Mouse (Mus musculus): ENCODE results near the gene Eif3b. TPM values are rescaled to one million over a fixed set of nuclear protein-coding genes. Genes with fewer than 3 reads are reported as not detected.
A peak's percentile ranks its signal among the peaks of the same experiment; 100 is the strongest.
"Not testable (repeated sequence)": the region's sequence is repeated elsewhere in the genome, so short reads cannot be mapped to it uniquely, and the experiment has no call there.

Gene Eif3b
- polyA plus RNA-seq, 1 experiment: 74.3 TPM

DNA sequence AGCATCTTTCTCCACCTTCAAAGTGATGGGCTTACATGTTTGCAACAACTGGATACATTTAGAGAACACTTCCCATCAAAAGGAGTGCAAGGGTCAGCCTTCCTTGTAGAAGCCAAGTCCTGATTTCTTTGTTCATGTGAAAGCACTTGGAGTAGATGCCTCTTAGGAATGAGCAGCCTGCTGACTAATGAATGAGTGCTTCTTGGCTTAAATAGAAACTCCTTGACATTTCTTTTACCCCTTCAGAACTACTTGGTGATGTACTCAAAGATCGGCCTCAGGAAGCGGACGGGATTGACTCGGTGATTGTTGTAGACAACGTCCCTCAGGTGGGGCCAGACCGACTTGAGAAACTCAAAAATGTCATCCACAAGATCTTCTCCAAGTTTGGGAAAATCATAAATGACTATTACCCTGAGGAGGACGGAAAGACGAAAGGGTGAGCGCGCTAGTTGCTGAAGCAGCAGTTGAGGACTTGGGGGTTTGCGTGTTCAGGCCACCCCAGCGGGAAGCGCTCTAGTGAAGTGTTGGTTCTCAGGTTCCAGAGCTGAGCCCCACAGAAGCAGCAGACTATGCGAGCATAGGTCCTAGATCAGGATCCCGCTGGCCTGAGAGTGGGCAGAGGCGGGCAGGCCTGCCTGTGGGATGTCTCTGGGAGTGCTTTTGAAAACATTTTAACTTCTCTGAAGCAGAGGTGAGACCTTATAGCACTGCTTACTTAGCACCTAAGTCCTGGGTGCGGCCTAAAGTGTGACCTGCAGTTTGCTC lies 6.1 kb downstream of the Eif3b start:
- Histone ChIP-seq H3K27me3 (ENCODE audit: control insufficient read depth, insufficient read depth, low read length) (no peaks in the 10 kb centered on the region), H3K4me3 (replicated peaks; ENCODE audit: insufficient read depth, low read depth, low read length) (no peak overlapping the region), H3K4me1 (ENCODE audit: control insufficient read depth, insufficient read depth, low read length) (peaks cover 11% of the 10 kb centered on the region), H3K27ac (ENCODE audit: insufficient read depth, low read length) (no peak overlapping the region)
- DNase-seq: no peak
- 94% methylated on average over 17 of the region's 17 CpGs for WGBS
- no peak for TF ChIP-seq CTCF (IDR thresholded peaks at IDR 0.05; ENCODE audit: borderline replicate concordance, insufficient read depth, low read depth, low read length)
- no peak for TF ChIP-seq POLR2A (IDR thresholded peaks at IDR 0.05; ENCODE audit: borderline replicate concordance, insufficient read depth, low read length)

DNA sequence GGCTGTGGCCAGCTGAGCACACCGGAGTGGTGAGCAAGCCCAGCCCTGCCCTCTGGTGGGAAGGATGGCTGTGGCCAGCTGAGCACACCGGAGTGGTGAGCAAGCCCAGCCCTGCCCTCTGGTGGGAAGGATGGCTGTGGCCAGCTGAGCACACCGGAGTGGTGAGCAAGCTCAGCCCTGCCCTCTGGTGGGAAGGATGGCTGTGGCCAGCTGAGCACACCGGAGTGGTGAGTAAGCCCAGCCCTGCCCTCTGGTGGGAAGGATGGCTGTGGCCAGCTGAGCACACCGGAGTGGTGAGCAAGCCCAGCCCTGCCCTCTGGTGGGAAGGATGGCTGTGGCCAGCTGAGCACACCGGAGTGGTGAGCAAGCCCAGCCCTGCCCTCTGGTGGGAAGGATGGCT lies 20.0 kb downstream of the Eif3b start:
- no CpG with 5 or more reads among the region's 6 CpGs for WGBS
- H3K4me3 ChIP-seq (replicated peaks; ENCODE audit: insufficient read depth, low read depth, low read length); H3K27me3 ChIP-seq (ENCODE audit: control insufficient read depth, insufficient read depth, low read length); H3K4me1 ChIP-seq (ENCODE audit: control insufficient read depth, insufficient read depth, low read length); DNase-seq; H3K27ac ChIP-seq (ENCODE audit: insufficient read depth, low read length): not testable (repeated sequence)

DNA sequence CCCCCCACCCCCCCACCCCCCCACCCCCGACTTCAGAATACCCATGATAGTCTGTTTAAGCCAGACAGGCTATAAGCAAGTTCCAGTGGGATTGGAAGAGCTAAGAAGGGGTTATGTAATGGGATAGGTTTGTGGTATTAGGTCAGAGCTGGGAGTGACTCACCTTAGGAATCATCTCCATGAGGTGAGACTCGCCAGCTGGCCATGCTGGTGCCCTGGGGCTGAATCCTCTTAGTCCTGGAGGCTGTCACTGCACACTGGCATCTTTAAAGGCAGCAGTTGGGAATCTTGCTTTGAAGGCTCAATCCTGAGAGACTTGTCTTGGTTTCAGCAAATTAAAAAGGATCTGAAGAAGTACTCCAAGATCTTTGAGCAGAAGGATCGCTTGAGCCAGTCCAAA lies 22.3 kb downstream of the Eif3b start:
- H3K4me1 ChIP-seq (ENCODE audit: control insufficient read depth, insufficient read depth, low read length): peaks cover 9% of the 10 kb centered on the region
- peak overlapping the region; percentile 53; the same call in 1 of the 2 replicates for H3K27ac ChIP-seq (ENCODE audit: insufficient read depth, low read length)
- 58% methylated on average over 3 of the region's 3 CpGs for WGBS
- no peak overlapping the region for H3K4me3 ChIP-seq (replicated peaks; ENCODE audit: insufficient read depth, low read depth, low read length)
- DNase-seq: peak; percentile 45 to 74
- H3K27me3 ChIP-seq (ENCODE audit: control insufficient read depth, insufficient read depth, low read length): no peaks in the 10 kb centered on the region
- TF ChIP-seq POLR2A (IDR thresholded peaks at IDR 0.05; ENCODE audit: borderline replicate concordance, insufficient read depth, low read length) (no peak), CTCF (IDR thresholded peaks at IDR 0.05; ENCODE audit: borderline replicate concordance, insufficient read depth, low read depth, low read length) (no peak)

DNA sequence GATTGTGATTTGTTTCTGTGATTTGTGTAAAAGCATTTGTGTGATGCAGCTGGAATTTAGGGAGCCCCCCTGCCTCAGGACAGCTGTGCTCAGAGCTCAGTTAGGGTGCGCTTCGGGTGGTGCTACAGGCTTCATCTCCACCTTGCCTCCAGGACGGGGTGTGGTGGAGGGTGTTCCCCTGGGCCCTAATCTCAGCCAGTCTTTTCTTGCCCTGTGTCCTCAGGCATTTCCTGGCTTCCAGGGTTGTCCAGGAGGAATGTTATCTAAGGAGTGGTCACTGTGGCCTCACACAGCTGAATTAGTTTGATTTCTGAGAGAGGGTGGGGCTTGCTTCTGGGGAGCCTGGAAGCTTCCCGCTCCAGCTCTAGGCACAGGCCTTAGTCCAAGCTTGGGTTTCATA lies 24.9 kb downstream of the Eif3b start:
- DNase-seq: no peak
- 93% methylated on average over 4 of the region's 4 CpGs for WGBS
- no peaks in the 10 kb centered on the region for H3K27me3 ChIP-seq (ENCODE audit: control insufficient read depth, insufficient read depth, low read length)
- peaks cover 9% of the 10 kb centered on the region for H3K4me1 ChIP-seq (ENCODE audit: control insufficient read depth, insufficient read depth, low read length)
- H3K4me3 ChIP-seq (replicated peaks; ENCODE audit: insufficient read depth, low read depth, low read length): no peak overlapping the region
- TF ChIP-seq CTCF (IDR thresholded peaks at IDR 0.05; ENCODE audit: borderline replicate concordance, insufficient read depth, low read depth, low read length) (no peak), POLR2A (IDR thresholded peaks at IDR 0.05; ENCODE audit: borderline replicate concordance, insufficient read depth, low read length) (no peak)
- no peak overlapping the region for H3K27ac ChIP-seq (ENCODE audit: insufficient read depth, low read length)

DNA sequence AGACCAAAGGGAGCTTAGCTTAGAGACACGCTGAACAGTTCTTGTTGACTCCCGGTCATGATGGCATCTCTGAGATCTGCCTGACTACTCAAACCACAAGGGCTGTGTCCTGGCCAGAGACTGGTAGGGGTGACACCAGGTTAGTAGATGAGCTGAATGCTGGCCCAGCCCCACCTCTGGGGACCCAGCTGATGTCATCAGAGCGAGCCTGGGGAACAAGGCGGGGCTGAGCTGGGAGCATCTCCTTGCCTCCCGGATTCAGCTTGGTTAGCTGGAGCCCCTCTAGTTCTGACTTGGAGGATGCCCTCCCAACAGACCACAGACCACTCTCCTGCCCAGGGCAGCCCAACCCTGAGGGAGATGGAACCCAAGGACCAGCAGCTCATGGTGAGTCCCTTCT lies 26.2 kb downstream of the Eif3b start, which contains the start of gene Gm4869:
Gm4869 (plus strand) TSS at position 301 of the 400 bp plus-strand sequence.
- Histone ChIP-seq H3K4me1 (ENCODE audit: control insufficient read depth, insufficient read depth, low read length) (peaks cover 9% of the 10 kb centered on the region), H3K27ac (ENCODE audit: insufficient read depth, low read length) (no peak within 1 kb of the TSS), H3K27me3 (ENCODE audit: control insufficient read depth, insufficient read depth, low read length) (no peaks in the 10 kb centered on the region), H3K4me3 (replicated peaks; ENCODE audit: insufficient read depth, low read depth, low read length) (no peak within 1 kb of the TSS)
- WGBS: 83% methylated on average over 5 of the region's 5 CpGs
- TF ChIP-seq POLR2A (IDR thresholded peaks at IDR 0.05; ENCODE audit: borderline replicate concordance, insufficient read depth, low read length): no peak
- TF ChIP-seq CTCF (IDR thresholded peaks at IDR 0.05; ENCODE audit: borderline replicate concordance, insufficient read depth, low read depth, low read length): no peak
- no peak for DNase-seq

DNA sequence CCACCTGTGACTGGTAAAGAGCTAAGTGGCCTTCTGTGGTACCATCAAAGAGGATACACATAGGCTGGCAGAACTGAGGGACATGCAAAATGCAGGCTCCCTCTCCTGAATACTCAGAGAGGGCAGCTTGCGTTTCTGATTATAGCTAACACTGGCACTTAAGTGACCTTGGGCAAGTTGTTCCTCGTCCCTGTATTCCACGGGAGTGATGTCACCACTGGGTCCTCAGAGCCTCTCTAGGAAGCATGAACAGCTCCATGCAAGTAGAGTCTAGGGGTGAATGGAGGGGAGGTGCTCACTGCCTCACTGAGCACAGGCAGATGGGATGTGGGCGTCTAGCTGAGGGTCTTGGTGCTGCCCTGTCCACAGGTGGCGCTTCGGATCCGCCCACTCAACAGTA lies 26.9 kb downstream of the Eif3b start:
- no peak overlapping the region for H3K4me3 ChIP-seq (replicated peaks; ENCODE audit: insufficient read depth, low read depth, low read length)
- WGBS: 76% methylated on average over 7 of the region's 7 CpGs
- H3K27me3 ChIP-seq (ENCODE audit: control insufficient read depth, insufficient read depth, low read length): no peaks in the 10 kb centered on the region
- H3K27ac ChIP-seq (ENCODE audit: insufficient read depth, low read length): no peak overlapping the region
- no peak for DNase-seq
- TF ChIP-seq CTCF (IDR thresholded peaks at IDR 0.05; ENCODE audit: borderline replicate concordance, insufficient read depth, low read depth, low read length) (no peak), POLR2A (IDR thresholded peaks at IDR 0.05; ENCODE audit: borderline replicate concordance, insufficient read depth, low read length) (no peak)
- peaks cover 5% of the 10 kb centered on the region for H3K4me1 ChIP-seq (ENCODE audit: control insufficient read depth, insufficient read depth, low read length)

DNA sequence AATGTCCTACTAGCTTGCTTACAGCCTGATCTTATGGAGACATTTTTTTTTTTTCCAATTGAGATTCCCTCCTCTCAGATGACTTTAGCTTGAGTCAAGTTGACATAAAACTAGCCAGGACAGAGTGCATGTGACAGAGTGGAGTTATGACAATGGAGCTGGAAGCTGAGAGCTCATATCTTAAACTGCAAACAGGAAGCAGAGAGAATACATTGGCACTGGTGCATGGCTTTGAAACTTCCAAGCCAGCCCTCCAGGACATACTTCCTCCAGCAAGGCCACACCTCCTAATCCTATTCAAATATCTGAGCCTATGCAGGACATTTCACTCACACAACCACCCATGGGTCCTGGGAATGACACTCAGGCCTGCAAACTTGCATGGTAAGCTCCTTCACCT lies 35.4 kb downstream of the Eif3b start:
- Histone ChIP-seq H3K27ac (ENCODE audit: insufficient read depth, low read length) (no peak overlapping the region), H3K27me3 (ENCODE audit: control insufficient read depth, insufficient read depth, low read length) (no peaks in the 10 kb centered on the region), H3K4me3 (replicated peaks; ENCODE audit: insufficient read depth, low read depth, low read length) (no peak overlapping the region), H3K4me1 (ENCODE audit: control insufficient read depth, insufficient read depth, low read length) (no peaks in the 10 kb centered on the region; the same call in 1 of the 2 replicates)
- TF ChIP-seq POLR2A (IDR thresholded peaks at IDR 0.05; ENCODE audit: borderline replicate concordance, insufficient read depth, low read length): no peak
- TF ChIP-seq CTCF (IDR thresholded peaks at IDR 0.05; ENCODE audit: borderline replicate concordance, insufficient read depth, low read depth, low read length): no peak
- no peak for DNase-seq

DNA sequence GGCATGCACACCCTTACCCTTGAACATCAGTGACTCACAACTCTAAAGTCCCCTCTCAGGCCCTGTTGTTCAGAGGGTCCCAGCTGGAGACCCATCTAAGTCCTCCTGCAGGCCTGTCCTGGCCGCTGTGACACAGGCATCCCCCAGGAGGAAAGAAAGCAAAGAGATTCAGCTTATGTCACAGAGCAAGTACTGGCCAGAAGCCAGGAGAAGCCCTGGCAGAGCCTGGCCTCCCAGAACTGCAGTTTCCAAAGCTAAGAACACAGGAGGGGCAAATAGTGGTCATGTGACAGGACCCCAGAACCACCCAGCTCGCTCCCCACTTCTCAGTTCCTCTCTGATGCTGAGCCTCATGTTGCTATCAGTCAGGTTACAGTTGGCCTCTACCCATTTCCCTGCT lies 36.3 kb downstream of the Eif3b start:
- DNase-seq: no peak
- 24% methylated on average over 2 of the region's 2 CpGs for WGBS
- TF ChIP-seq CTCF (IDR thresholded peaks at IDR 0.05; ENCODE audit: borderline replicate concordance, insufficient read depth, low read depth, low read length): no peak
- TF ChIP-seq POLR2A (IDR thresholded peaks at IDR 0.05; ENCODE audit: borderline replicate concordance, insufficient read depth, low read length): no peak
- no peaks in the 10 kb centered on the region; the same call in 1 of the 2 replicates for H3K4me1 ChIP-seq (ENCODE audit: control insufficient read depth, insufficient read depth, low read length)
- H3K27ac ChIP-seq (ENCODE audit: insufficient read depth, low read length): no peak overlapping the region
- H3K27me3 ChIP-seq (ENCODE audit: control insufficient read depth, insufficient read depth, low read length): no peaks in the 10 kb centered on the region
- H3K4me3 ChIP-seq (replicated peaks; ENCODE audit: insufficient read depth, low read depth, low read length): no peak overlapping the region

Measured in cerebellum, adult 2 months (tissue).